Mouse (Mus musculus): Measurements from ENCODE around the gene Igdcc4. TPM values are rescaled to one million over a fixed set of nuclear protein-coding genes. Genes with fewer than 3 reads are reported as not detected.

Igdcc4 gene
- total and polyA plus RNA-seq, 3 experiments: under 0.01 to 0.14 TPM; not detected in 1

- Histone ChIP-seq H3K9me3 (replicated peaks; ENCODE audit: insufficient read depth, low read length) (no peaks in the 10 kb centered on the region), H3K79me2 (ENCODE audit: control insufficient read depth, insufficient read depth, low read length, poor library complexity) (no peaks in the 10 kb centered on the region), H3K4me3 (ENCODE audit: control insufficient read depth in 1 of 2, insufficient read depth in 1 of 2, low read depth in 2 of 2, low read length in 2 of 2) (no peak overlapping the region), H3K4me1 (ENCODE audit: control insufficient read depth in 1 of 2, insufficient read depth in 2 of 2, low read length in 2 of 2) (no peaks in the 10 kb centered on the region), H3K27ac (ENCODE audit: control insufficient read depth, low read depth, low read length) (no peak overlapping the region), H3K36me3 (ENCODE audit: control insufficient read depth in 1 of 2, insufficient read depth in 2 of 2, low read length in 2 of 2) (no peaks in the 10 kb centered on the region), H3K27me3 (ENCODE audit: control insufficient read depth in 1 of 2, insufficient read depth in 2 of 2, low read length in 2 of 2) (peaks cover 0 to 8% of the 10 kb centered on the region in 2 experiments; a peak in 2 of 4 replicates), H3K9ac (ENCODE audit: control insufficient read depth, low read depth, low read length, poor library complexity, severe bottlenecking) (no peak overlapping the region)
- DNase-seq (ENCODE audit: low read depth, low spot score): no peak
- TF ChIP-seq RCOR1 (IDR thresholded peaks at IDR 0.05; ENCODE audit: low read depth, low read length) (no peak), JUND (IDR thresholded peaks at IDR 0.05; ENCODE audit: low read depth, low read length) (no peak), USF2 (IDR thresholded peaks at IDR 0.05; ENCODE audit: borderline replicate concordance in 1 of 2, insufficient read depth in 1 of 2, low read depth in 1 of 2, low read length in 2 of 2) (no peak), ZMIZ1 (IDR thresholded peaks at IDR 0.05; ENCODE audit: low read depth, low read length) (no peak), CHD1 (IDR thresholded peaks at IDR 0.05; ENCODE audit: low read depth, low read length) (no peak), HCFC1 (IDR thresholded peaks at IDR 0.05; ENCODE audit: low read depth, low read length) (no peak), BHLHE40 (IDR thresholded peaks at IDR 0.05; ENCODE audit: borderline replicate concordance, low read depth, low read length) (no peak), TAL1 (IDR thresholded peaks at IDR 0.05; ENCODE audit: low read length) (no peak), GABPA (IDR thresholded peaks at IDR 0.05; ENCODE audit: low read depth, low read length) (no peak), CTCF (IDR thresholded peaks at IDR 0.05 in 2 of 3, conservative IDR thresholded peaks at IDR 0.05 in 1 of 3; ENCODE audit: control insufficient read depth in 1 of 3, insufficient read depth in 1 of 3, low read depth in 2 of 3, low read length in 3 of 3, poor library complexity in 1 of 3, severe bottlenecking in 1 of 3) (no peak), CHD2 (IDR thresholded peaks at IDR 0.05; ENCODE audit: low read length) (no peak), MAFK (IDR thresholded peaks at IDR 0.05; ENCODE audit: borderline replicate concordance, low read depth, low read length) (no peak), ETS1 (IDR thresholded peaks at IDR 0.05; ENCODE audit: low read depth, low read length) (no peak), GATA1 (IDR thresholded peaks at IDR 0.05; ENCODE audit: low read depth, low read length) (no peak), MYB (IDR thresholded peaks at IDR 0.05; ENCODE audit: low read depth, low read length) (no peak), POLR2AphosphoS5 (IDR thresholded peaks at IDR 0.05; ENCODE audit: borderline replicate concordance, low read depth, low read length) (no peak), ZKSCAN1 (IDR thresholded peaks at IDR 0.05; ENCODE audit: low read depth, low read length) (no peak), SIN3A (IDR thresholded peaks at IDR 0.05; ENCODE audit: low read length) (no peak), MAZ (IDR thresholded peaks at IDR 0.05; ENCODE audit: low read depth, low read length) (no peak)
Measured at GRCm38 (mm10) chr9:65177497-65177896, 76.2 kb downstream of the Igdcc4 start.

GRCm38 (mm10) chr9:65177912-65178311 lies 76.6 kb downstream of the Igdcc4 start:
- H3K79me2 ChIP-seq (ENCODE audit: control insufficient read depth, insufficient read depth, low read length, poor library complexity): no peaks in the 10 kb centered on the region
- no peak overlapping the region for H3K27ac ChIP-seq (ENCODE audit: control insufficient read depth, low read depth, low read length)
- H3K27me3 ChIP-seq (ENCODE audit: control insufficient read depth in 1 of 2, insufficient read depth in 2 of 2, low read length in 2 of 2): peaks cover 0 to 8% of the 10 kb centered on the region in 2 experiments; a peak in 2 of 4 replicates
- DNase-seq (ENCODE audit: low read depth, low spot score): no peak
- H3K9me3 ChIP-seq (replicated peaks; ENCODE audit: insufficient read depth, low read length): no peaks in the 10 kb centered on the region
- H3K4me1 ChIP-seq (ENCODE audit: control insufficient read depth in 1 of 2, insufficient read depth in 2 of 2, low read length in 2 of 2): no peaks in the 10 kb centered on the region
- TF ChIP-seq JUND (IDR thresholded peaks at IDR 0.05; ENCODE audit: low read depth, low read length) (no peak), MEF2A (IDR thresholded peaks at IDR 0.05; ENCODE audit: extremely low read depth, insufficient replicate concordance, low read depth, low read length, poor library complexity, severe bottlenecking) (no peak), ETS1 (IDR thresholded peaks at IDR 0.05; ENCODE audit: low read depth, low read length) (no peak), GABPA (IDR thresholded peaks at IDR 0.05; ENCODE audit: low read depth, low read length) (no peak), SIN3A (IDR thresholded peaks at IDR 0.05; ENCODE audit: low read length) (no peak), GATA1 (IDR thresholded peaks at IDR 0.05; ENCODE audit: low read depth, low read length) (no peak), MYB (IDR thresholded peaks at IDR 0.05; ENCODE audit: low read depth, low read length) (no peak), USF1 (IDR thresholded peaks at IDR 0.05; ENCODE audit: low read depth, low read length) (no peak), KAT2A (conservative IDR thresholded peaks at IDR 0.05; ENCODE audit: low read depth, low read length) (no peak), TAL1 (IDR thresholded peaks at IDR 0.05; ENCODE audit: low read length) (no peak), USF2 (IDR thresholded peaks at IDR 0.05; ENCODE audit: borderline replicate concordance in 1 of 2, insufficient read depth in 1 of 2, low read depth in 1 of 2, low read length in 2 of 2) (no peak), CHD1 (IDR thresholded peaks at IDR 0.05; ENCODE audit: low read depth, low read length) (no peak), ZKSCAN1 (IDR thresholded peaks at IDR 0.05; ENCODE audit: low read depth, low read length) (no peak), MAFK (IDR thresholded peaks at IDR 0.05; ENCODE audit: borderline replicate concordance, low read depth, low read length) (no peak), E2F4 (IDR thresholded peaks at IDR 0.05; ENCODE audit: borderline replicate concordance, low read depth, low read length) (no peak), TBP (IDR thresholded peaks at IDR 0.05; ENCODE audit: low read depth, low read length) (no peak)
- H3K4me3 ChIP-seq (ENCODE audit: control insufficient read depth in 1 of 2, insufficient read depth in 1 of 2, low read depth in 2 of 2, low read length in 2 of 2): no peak overlapping the region
- no peaks in the 10 kb centered on the region for H3K36me3 ChIP-seq (ENCODE audit: control insufficient read depth in 1 of 2, insufficient read depth in 2 of 2, low read length in 2 of 2)
- H3K9ac ChIP-seq (ENCODE audit: control insufficient read depth, low read depth, low read length, poor library complexity, severe bottlenecking): no peak overlapping the region
